Mouse (Mus musculus) heart, postnatal 0 days (tissue): Measurements from ENCODE around the gene Fign.

Experiments
- CTCF ChIP-seq: IDR thresholded peaks from 2 replicates; pipeline ENCODE4 v1.5.1; 2016; ENCODE audit warnings: antibody characterized with exemption, control low read depth, low read depth
- EP300 ChIP-seq: IDR thresholded peaks from 2 replicates; pipeline ENCODE4 v1.6.1; 2016; ENCODE audit warnings: antibody characterized with exemption, low read depth

DNA sequence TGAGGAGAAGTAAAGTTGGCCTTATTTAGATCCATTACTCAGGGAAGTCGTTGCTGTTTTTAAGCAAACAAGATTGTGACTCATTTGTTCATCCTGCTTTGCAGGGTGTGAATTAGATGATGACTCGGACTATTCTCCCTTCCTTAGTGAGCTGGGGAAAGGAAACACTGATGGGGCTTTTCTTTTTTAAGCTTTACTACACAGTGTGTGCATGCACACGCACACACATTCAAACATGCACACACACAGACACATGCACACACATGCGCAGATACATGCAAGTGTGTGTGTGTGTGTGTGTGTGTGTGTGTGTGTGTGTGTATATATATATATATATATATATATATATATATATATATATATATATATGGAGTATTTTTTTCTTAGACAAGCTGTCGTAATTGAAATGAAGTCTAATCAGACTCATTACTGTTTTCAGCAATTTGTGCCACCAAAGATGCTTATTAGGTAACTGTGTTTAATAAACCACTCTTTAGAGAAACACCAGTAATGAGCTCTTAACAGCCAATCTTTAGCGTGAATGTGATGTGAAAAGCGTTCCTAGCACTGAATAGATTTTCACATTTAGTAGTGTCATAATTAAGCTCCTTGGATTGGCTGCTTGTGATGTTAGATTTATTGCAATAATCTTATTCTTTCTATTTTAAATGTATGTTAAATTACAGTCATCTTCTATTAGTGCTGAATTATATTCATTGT is 103.4 kb downstream of the Fign start:
- TF ChIP-seq EP300 (no peak), CTCF (no peak)
